Mouse (Mus musculus) sigmoid colon, adult 10 weeks (tissue): ENCODE measurements around the gene Csrnp1. TPM values are rescaled to one million over a fixed set of nuclear protein-coding genes. Genes with fewer than 3 reads are reported as not detected.

Experiments
- polyA plus RNA-seq: library from polyadenylated mRNA; stranded (reverse); fragments of 350-450 nt; fragmentation: Illumina TruSeq; extraction: RNeasy Lipid Tissue Mini Kit (QIAGEN cat#74804); gene quantifications from one replicate; pipeline ENCODE4 v1.2.3, GENCODE M21; 2014; ENCODE audit warnings: low read depth, low replicate concordance

Csrnp1 gene
- 0.19 TPM for polyA plus RNA-seq

GRCm38 (mm10) chr9:119984536-119985011 lies at the start of gene Csrnp1:
Gene Csrnp1, minus strand, starts transcription at chr9:119984658.

GRCm38 (mm10) chr9:120023086-120023811 lies 38.8 kb upstream of the Csrnp1 start, which contains the start of gene Xirp1:
Gene Xirp1, minus strand, starts transcription at chr9:120023598.

GRCm38 (mm10) chr9:119937005-119937773 lies 47.3 kb downstream of the Csrnp1 start, which contains the start of the genes Gorasp1 and Ttc21a:
Gene Gorasp1, minus strand, starts transcription at chr9:119937565.
Gene Ttc21a, plus strand, starts transcription at chr9:119937606.

Other genes with a start within 250 kb of the Csrnp1 start
- gene Scn11a, start 159.2 kb downstream of the Csrnp1 start, polyA plus RNA-seq = 0.57 TPM
- 117 TPM for gene Wdr48, start 89.8 kb downstream of the Csrnp1 start, polyA plus RNA-seq
- 4.2 TPM for gene Gorasp1, start 47.1 kb downstream of the Csrnp1 start, polyA plus RNA-seq
- not detected for gene Ttc21a, start 47.1 kb downstream of the Csrnp1 start, polyA plus RNA-seq
- not detected for gene Xirp1, start 38.9 kb upstream of the Csrnp1 start, polyA plus RNA-seq
- 8.9 TPM for gene Cx3cr1, start 85.2 kb upstream of the Csrnp1 start, polyA plus RNA-seq
- gene Ccr8, start 107.5 kb upstream of the Csrnp1 start, polyA plus RNA-seq = not detected
- gene Slc25a38, start 125.7 kb upstream of the Csrnp1 start, polyA plus RNA-seq = 2.0 TPM
- gene Rpsa, start 143.0 kb upstream of the Csrnp1 start, polyA plus RNA-seq = 120 TPM
- not detected for gene Mobp, start 165.0 kb upstream of the Csrnp1 start, polyA plus RNA-seq